Mouse (Mus musculus) forelimb bud, embryonic 11.5 days (tissue): ENCODE measurements around the gene Snrnp27.

Experiments
- DNase-seq: peaks from one replicate; pipeline ENCODE4 v3.0.0-alpha.2; 2012; ENCODE audit warnings: low read depth, low spot score

The Snrnp27 gene

DNA sequence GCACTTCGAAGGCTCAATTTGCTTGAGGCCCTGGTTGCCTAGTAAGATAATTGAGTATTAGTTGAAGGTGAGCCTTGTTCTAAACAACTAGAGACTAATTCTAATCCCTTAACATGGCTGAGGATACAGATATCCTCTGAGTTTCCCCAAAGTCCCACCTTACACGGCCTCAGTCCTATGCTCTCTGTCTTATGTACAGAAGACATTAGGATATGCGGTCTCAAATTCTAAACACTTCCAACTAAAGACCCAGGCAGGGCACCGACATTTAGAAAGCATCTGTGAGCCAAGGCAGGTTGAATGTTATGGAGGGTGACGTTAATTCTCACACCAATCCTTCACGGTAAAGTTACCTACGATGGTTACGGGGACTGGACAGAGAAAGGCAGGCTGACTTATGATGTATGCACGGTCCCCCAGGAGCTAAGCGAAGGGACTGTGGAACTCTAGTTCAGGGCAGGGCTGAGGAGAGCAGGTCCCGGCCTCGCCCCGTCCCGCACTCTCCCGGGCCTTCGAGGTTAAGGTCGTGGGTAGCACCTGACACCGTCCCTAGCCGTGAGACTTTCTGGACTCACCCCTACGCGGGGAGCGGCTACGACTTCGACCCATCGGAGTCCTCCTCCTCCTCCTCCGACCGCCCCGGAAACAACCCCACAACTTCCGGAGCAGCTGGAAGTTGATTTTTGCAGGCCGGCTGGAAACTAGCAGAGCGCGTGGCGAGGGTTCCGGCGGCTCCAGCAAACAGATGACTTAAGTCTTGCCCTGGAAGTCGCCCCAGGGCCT lies at the start of gene Snrnp27:
Snrnp27 (minus strand) TSS at position 651 of the 783 bp plus-strand sequence.
- DNase-seq, result peak; percentile 91

DNA sequence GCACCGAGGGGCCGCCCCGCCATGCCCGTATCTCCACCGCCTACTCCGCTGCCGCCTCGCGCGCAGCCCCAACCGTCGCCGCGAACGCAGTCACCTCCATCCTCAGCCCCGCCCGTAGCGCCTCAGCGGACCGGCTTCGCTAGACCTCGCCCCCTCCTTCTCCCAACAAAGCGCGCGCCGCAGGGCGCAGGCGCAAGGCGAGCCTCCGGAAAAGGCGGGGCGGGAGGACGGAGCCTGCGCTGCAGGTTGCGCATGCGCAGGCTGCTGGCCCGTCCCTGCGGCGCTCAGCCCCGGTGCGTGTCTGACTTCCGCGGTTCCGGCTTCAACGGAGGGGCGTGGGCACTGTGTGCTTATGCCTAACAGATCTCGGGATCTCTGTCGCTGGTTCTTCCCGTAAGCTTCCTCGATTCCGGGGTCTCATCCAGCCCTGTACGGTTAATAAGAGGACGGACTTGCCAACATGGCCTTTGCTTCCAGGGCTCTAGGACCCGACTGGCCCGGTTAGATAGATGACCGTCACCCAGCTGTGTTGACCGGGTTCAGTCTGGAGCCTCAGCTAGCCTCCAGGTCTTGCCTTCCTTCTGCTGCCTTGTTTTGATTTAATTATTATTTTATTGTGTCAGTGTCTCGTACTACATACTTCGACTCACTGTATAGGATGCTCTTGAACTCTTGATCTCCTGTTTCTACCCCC lies 49.0 kb upstream of the Snrnp27 start, which contains the start of gene Gmcl1:
Gmcl1 (minus strand) TSS at position 201 of the 694 bp plus-strand sequence.
- DNase-seq, result peak; percentile 98

DNA sequence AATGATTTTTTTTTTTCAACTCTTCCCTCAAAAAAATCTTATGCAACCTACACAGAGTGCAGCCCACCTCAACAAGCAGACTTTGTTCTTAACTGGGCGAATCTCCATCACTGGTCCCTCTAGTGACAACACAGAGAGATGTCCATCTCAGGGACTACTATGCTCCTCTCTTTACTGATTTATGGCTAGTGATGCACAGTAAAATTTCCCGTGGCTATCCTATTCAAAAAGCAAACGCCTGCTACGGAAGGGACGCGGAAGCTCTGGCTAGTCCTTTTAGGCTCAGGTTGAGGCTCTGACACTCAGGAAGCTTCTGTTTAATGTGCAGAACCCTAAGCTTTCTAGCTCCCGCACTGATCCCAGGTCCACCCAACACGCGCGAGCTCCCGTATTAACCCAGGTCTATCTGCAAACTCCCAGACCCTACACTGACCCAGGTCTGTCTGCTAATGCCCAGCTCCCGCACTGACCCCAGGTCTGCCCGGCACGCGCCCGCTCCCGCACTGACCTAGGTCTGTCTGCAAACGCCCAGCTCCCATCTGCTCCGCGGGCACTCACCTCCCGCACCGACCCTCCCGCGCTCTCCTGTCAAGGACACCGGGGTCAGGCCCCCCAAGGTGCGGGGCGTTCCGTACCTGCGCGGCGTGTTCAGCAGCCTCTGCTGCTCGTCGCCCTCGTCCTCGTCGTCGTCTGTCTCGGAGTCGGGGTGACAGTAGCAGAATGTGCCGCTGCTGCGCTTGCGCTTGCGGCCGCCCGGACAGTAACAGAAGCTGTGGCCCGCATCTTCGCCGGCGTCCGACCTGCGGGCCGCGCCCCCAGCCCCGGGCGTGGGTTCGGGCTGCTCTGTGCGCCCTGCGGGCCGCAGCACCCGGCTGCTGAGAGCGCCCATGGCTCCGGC lies 48.2 kb upstream of the Snrnp27 start:
- peak; percentile 5 for DNase-seq

DNA sequence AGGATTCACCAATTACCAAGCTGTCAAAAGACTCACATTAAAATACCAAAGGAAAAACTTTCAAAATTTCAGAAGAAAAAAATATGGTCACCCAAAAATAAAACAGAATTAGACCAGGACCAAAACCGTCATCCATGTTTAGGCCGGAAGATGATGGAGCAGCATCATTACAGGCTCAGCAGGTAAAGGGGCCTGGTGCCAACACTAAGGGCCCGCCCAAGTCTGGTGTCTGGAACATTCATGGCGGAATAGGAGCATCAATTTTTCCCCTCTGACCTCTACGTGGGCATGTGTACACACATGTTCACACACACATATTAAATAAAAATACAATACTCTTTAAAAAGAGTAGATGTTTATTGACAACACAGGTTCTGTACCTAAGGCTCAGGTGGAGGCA lies 44.4 kb upstream of the Snrnp27 start:
- DNase-seq, result no peak

DNA sequence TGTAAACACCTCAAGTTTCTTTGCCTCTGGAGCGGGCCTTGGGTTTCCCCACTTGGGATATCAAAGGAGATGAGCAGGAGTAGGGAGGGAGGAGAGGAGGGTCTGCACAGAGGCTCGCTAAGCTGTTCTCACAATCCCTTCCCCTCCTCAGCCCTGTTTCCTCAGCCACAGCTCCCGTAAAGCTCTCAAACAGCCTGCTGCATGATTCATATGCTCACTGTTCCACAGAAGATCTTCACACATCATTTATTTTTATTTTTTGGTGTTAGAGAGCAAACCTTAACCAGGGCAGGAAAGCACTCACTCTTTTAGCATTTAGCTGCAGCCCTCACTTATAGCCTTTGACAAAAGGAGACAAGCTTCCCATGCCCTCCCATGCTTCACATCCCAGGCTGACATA lies 37.7 kb upstream of the Snrnp27 start:
- no peak for DNase-seq

DNA sequence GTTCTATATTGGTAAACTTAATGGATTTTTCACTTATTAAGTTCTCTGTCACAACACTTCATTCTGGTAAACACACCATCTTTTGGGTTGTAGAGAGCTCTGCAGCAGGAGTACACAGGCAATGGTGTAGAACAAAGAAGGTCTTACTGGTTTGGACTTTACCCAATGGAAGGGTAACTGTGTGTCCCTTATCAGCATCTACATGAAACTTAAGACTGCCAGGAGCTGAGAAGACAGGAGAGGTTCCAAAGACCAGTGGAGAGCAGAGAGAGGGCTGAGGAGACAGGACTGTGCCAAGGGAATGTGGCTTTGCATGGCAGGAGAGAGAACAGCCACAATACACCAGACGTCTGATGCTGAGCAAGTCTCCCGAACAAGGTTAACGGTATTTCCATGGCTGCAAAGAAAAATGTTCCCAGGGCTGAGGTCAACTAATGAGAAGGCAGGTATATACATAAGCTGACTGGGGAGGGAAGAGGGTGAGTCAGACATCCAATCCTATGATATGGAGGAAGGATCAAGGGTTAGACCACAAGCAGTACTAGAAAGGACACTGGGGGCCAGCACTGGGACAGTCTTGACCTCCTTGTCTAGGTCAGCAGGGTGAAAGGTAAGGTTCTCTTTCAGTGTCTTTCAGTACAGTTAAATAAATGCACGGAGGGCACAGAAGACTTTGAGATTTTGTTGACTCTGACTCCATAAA lies 23.9 kb upstream of the Snrnp27 start:
- no peak for DNase-seq

DNA sequence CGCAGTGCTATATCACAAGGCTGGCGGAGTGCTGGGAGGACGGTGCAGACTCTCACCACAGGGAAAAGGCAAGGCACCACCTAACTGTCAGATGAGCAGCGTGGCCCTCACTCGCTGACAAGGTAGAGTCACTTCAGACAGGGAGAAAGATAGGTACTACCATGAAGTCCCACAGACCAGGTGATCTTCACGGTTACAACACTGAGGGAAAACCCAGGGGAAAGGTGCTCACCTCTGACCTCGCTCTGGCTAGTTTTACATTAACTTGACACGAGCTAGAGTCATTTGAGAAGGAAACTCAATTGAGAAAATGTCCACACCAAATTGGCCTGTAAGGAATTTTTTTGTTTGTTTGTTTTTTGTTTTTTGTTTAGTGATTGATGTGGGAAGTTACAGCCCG lies 18.3 kb upstream of the Snrnp27 start:
- no peak for DNase-seq

DNA sequence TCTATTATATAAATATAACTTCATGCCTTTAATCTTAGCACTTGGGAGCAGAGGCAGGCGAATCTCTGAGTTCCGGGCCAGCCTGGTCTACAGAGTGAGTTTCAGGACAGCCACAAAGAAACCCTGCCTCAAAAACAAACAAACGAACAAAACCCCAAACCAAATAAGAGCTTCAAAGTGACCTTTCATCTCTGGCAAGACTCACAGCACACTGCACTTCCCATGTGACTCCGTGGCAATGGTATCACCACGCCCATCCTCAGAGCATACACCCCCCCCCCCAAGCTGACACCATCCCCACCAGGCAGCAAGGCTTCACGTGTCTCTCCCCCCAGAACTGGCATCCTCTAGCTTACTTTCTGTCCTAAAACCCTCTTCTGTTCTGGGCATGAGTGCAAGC lies 13.6 kb upstream of the Snrnp27 start:
- no peak for DNase-seq

DNA sequence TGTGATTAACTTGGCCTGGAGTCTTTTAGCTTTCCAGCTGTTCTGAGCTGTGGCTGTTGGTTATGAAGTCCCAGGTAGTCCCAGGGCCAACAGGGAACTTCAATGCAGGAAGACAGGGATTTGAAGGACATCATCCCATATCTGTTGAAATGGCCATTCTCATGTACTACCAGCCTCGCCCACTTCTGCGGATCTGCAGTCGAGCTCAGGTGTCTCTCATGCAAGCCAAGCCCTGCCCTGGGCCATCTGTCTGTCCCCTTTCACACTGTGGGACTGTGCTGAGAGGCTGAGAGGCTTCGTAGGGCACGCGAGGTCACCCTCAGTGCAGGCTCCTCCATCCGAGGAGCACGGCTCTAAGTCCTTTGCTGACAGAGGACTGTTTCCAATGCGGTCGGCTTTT lies 11.9 kb upstream of the Snrnp27 start:
- DNase-seq, result no peak

DNA sequence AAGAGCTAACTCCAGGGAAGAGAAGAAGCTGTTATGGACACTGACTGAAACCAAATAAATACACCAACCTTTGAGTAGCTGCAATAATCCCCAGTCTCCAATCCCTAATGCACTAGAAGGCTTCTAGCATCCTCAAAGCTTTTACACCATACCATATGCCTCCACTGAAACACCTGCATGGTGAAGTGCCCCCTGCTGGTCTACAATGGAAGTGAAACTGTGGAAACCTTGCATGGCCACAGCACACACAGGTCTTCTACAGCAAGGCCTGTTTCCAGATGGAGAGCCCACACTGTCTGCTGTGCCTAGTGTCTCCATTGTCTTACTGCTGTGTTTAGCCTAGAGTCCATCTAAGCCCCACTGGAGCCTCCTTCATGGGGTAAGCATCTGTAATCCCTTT lies 10.1 kb upstream of the Snrnp27 start:
- peak; percentile 64 for DNase-seq

DNA sequence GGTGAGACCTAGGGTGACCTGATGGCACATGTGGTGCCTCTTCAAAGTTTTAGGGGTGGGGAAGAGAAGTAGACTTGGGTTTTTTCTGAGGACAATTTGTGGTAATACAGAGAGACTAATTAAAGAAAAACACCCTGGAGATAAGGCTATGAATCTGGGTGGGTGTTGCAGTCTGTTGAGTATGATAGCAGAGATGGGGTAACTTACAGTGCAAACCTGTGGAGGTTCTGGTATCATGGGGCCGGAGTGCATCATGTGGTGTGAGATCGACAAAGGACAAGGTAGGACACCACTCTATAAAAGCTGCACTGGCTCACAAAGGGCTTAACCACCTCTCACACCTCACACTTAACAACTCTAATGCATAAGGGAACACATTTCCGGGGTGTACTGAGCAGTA lies 5.3 kb upstream of the Snrnp27 start:
- DNase-seq, result no peak

DNA sequence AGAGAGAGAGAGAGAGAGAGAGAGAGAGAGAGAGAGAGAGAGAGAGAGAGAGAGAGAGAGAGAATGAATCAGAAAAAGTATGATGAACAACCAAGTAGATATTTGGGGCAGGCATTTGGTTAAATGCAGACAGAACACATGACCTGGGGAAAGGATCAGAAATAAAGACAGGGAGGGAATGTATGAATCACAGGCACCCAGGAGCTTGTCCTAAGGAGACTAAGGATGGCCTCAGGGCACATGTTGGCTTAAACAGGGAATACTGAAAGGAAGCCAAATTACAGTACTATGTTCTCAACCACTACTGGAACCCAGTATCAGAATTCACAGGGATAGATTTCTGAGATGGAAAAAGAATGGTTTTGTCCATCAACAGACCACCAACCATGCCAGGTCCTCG lies 2.6 kb upstream of the Snrnp27 start:
- DNase-seq, result no peak

DNA sequence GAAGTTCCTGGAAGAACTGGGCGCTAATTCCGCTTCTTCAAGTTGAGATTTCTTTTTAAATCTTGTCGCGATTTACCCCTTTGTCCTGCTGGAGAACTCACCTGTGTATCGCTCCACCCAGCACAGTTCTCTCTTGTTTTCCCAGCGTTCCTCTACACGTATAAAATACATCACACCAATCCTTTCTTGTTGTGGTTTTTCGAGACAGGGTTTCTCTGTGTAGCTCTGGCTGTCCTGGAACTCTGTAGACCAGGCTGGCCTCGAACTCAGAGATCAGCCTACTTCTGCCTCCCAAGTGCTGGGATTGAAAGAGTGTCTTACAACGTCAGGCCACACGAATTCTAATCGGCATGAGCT lies 311 bp upstream of the Snrnp27 start:
- no peak for DNase-seq

DNA sequence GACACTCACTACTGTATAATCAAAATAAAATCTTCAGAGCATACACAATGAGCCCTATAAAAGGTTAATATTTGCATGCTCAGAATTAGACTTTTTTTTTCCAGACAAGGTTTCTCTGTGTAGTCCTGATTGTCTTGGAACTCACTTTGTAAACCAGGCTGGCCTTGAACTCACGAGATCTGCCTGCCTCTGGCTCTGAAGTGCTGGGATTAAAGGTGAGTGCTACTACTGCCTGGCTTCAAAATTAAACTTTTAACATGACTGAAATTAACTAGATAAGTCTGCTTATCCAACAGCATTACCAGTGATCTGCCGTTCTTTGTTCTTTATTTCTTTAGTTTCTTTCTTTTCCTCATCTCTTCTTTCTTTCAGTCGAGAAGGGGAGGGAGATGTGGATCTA lies 3.0 kb downstream of the Snrnp27 start:
- no peak for DNase-seq

DNA sequence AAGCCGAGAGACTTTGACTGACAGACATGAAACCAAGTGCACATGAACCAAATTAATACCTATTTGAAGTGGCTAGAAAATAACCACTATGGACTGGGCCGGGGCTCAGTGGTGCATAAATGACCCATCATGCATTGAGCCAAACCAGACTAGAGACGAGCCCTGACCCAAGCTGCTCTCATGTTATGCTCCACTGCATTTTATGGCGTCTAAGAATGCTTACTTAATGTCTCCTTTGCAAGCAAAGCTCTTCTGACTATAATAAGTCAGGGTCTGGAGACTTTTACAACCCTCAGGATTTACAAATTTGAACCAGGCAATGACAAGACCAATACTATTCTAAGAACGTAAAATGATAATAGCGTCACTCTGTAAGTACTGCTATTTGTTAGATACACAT lies 6.0 kb downstream of the Snrnp27 start:
- no peak for DNase-seq

DNA sequence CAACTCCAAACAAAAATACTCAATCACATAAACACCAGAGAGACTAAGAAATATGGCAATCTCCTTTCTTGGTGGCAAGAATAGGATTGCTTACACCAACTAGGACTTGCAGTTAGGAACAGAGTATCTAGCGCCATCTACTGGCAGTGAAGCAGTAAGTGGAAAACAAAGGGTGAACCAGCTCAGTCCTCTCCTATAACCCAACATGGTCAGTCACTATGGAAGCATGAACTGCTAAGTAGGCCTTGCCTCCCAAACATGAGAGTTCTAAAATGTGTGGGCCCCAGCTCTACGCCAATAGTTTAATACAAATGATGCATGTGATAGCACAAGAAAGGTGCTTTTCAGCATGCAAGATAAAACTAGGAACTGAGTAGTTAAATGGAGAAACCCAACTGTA lies 13.4 kb downstream of the Snrnp27 start:
- peak; percentile 88 for DNase-seq

DNA sequence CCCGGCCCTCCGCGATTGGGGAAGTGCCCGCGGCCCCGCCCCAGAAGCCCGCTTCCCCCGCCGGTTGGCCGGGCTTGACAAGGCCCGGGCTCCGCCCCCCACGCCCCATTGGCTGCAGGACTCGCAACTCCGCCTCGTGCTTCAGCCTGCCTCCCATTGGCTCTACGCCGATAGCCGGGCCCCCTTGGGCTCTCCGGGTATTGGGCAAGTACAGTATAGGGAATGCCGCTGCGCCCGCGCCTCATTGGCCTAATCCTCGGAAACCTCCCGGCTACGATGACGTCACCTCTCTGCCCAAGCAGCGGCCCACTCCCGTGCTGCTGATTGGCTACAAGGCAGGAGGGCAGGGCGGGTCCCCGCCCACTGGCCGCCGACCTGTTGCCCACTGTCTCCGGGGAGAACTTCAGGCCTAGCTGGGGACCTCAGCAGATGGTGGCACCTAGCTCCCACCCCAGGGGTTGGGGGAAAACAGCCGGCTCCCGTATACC lies 15.0 kb downstream of the Snrnp27 start:
- DNase-seq, result peak; percentile 100

DNA sequence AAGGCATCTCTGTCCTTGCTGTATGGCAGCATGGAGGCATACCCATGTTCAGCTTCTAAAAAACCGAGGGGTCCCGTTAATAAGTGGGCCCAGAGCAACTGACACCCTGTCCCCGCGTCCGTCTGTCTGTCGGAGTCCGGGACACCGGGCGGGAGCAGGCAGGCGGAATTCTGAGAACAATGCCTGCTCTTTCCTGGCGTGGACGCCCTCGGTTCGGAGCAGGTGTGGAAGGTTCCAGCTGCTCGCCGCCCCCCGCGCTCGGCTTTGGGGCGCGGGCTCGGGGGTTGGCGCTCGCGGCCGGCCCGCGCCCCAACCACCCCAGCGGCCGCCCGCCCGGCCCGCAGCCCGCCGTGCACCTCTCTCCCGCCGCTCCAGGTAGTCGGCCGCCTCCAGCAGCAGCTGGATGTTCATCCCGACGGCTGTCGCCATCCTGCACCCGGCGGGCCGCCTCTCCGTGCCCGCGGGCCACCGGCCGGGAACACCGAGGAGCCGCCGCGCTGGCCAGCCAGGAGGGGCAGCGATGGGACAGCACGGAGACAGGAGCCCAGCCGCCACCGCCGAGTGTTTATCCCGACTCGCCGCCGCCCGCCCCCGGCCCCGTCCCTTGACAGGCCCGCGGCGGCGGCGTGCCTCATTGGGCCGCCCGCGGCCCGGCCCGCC lies 15.6 kb downstream of the Snrnp27 start, which contains the start of gene Mxd1:
Mxd1 (minus strand) TSS at position 582 of the 660 bp plus-strand sequence.
- DNase-seq, result no peak

DNA sequence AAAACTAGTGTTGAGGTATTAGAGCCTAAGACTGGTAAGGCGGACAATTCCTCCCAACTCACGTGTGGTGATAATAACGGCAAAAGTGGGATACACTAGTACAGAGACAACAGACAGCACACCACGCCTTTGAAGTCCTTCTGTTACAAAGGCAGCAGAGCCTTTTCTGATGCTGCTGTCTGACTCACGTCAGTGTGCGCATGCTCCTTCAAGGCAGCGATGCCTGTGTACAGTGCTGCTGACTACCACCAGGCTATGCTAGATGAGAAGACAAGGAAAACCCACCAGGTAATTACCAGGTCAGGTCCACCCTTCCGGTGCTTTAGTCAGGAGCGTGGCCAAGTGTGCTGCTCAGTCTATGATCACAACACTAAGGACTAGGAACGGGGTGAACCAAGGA lies 17.3 kb downstream of the Snrnp27 start:
- no peak for DNase-seq

DNA sequence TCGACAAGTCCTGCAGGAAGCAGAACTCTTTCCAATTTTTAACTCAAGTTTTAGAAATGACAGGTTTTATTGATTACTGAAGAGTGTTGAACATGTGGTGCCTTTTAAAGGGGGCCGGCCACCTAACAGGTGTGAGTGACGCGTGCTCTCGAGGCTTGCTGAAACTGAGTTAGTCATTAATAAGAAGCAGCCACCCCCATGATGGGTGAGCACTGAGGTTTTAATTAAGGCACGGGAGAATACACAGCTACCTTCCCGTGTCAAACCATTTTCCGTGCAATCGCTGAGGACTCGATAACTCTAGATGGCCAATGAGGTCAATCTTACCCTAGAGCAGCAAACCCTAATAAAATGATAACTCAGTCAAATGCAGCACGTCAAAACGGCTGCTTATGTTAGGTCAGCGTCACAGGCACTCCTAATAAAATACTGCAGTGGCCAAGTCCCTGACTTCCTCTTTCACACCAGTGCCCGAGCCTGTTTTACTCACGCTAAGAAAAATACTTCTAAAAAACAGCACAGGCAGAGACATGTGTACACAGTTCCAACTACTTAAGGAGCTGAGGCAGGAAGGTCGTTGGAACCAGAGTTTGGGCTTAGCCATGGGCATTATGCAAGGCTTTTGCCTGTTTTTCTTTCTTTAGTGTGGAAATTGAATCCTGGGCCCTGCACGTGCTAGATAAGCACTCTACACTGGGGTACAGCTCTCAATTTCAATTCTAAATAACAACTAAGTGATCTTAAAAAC lies 18.6 kb downstream of the Snrnp27 start:
- DNase-seq, result no peak
